Mouse (Mus musculus): ENCODE data around the gene Armh3. TPM values are rescaled to one million over a fixed set of nuclear protein-coding genes. Genes with fewer than 3 reads are reported as not detected.
"Not testable (repeated sequence)": the region's sequence is repeated elsewhere in the genome, so short reads cannot be mapped to it uniquely, and the experiment has no call there.

The Armh3 gene
- polyA plus RNA-seq, 1 experiment = 10.3 TPM

DNA sequence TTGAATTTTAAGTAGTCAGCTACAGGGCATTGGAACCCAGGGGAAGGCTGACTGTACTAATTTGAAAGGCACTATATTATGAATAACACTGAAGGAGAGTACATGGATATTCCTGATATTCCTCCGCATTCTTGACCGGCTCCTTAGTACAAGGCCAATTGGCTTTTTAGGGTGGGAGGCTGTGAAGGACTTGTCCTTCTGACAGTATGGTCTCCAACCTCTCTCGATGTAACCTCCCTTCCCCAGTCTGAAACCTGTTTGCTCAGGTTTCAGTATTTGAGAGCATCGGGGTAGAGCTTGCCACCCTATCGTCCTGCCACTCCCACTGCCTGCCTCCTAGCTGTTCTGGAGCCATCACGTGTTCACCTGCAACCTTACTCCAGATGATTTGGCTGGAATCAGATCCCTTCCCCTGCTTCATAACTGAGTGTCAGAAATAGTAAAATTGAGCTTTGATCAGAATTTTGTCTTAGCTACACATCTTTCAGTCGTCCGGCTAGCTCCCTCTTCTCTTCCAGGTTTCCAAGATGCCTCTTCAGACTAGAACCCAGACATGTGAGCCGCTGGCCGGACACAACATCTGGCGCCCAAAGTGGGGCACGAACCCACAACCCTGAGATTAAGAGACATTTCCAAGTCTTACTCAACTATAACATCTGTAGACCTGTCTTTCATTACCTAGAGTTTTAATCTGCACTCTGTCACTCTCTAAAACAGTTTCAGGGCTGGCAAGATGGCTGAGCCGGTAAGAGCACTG lies 4.1 kb downstream of the Armh3 start:
- 79% methylated on average over 13 of the region's 13 CpGs for WGBS
- no peak for DNase-seq (ENCODE audit: low read depth, low spot score)

DNA sequence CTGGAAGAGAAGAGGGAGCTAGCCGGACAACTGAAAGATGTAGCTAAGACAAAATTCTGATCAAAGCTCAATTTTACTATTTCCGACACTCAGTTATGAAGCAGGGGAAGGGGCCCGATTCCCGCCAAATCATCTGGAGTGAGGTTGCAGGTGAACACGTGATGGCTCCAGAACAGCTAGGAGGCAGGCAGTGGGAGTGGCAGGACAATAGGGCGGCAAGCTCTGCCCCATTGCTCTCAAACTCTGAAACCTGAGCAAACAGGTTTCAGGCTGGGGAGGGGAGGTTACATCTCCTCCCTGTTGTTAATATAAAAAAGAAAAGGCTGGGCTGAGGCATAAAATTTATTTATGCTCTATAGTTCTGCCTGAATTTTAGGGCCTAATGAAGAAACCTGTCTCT lies 4.8 kb downstream of the Armh3 start:
- DNase-seq (ENCODE audit: low read depth, low spot score) = not testable (repeated sequence)
- WGBS = 40% methylated on average over 6 of the region's 6 CpGs

GRCm38 (mm10) chr19:45991171-45991570 lies 7.1 kb downstream of the Armh3 start:
- DNase-seq (ENCODE audit: low read depth, low spot score) = no peak
- WGBS = 90% methylated on average over 3 of the region's 3 CpGs

- no peak for DNase-seq (ENCODE audit: low read depth, low spot score)
- 87% methylated on average over 3 of the region's 3 CpGs for WGBS
Measured at GRCm38 (mm10) chr19:45988238-45988637, 10.1 kb downstream of the Armh3 start.

DNA sequence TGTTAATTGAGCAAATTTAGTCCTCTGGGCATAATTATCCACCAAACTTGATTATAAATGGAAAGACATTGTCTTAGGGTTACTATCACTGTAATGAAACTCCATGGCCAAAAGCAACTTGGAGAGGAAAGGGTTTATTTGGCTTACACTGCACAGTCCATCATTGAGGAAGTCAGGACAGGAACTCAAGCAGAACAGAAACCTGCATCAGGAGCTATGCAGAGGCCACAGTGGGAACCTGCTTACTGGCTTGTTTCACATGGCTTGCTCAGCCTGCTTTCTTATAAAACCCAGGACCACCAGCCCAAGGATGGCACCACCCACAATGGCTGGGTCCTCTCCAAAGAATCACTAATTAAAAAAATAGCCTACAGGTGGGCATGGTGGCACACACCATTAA lies 13.9 kb downstream of the Armh3 start:
- no peak for DNase-seq (ENCODE audit: low read depth, low spot score)

GRCm38 (mm10) chr19:45960770-45961169 lies 37.5 kb downstream of the Armh3 start:
- DNase-seq (ENCODE audit: low read depth, low spot score) = no peak
- WGBS = 61% methylated on average over 5 of the region's 5 CpGs

DNA sequence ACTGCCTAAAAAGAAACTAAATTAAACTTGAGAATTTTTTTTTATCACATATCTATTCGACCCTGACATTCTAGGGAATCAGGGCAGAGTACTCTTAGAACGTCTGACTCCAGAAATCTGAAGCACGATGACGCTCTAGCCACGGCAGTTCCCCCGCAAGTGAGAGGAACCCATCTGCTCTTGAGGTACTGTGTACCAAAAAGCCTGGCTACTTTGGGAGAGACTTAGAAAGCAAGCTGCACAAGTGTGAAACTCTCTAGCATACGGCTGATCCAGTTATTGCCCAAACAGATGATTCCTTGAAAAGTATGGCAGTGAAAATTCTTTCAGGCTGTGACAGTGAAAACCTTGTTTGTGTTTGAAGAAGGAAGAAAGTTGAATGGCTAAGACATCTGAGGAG lies 41.6 kb downstream of the Armh3 start:
- no peak for DNase-seq (ENCODE audit: low read depth, low spot score)
- WGBS = 90% methylated on average over 7 of the region's 7 CpGs

- 36% methylated on average over 3 of the region's 3 CpGs for WGBS
- no peak for DNase-seq (ENCODE audit: low read depth, low spot score)
Measured at GRCm38 (mm10) chr19:45953286-45953685, 45.0 kb downstream of the Armh3 start.

GRCm38 (mm10) chr19:45949236-45949635 lies 49.1 kb downstream of the Armh3 start:
- no peak for DNase-seq (ENCODE audit: low read depth, low spot score)
- WGBS = 89% methylated on average over 6 of the region's 6 CpGs

- WGBS = 87% methylated on average over 2 of the region's 2 CpGs
- DNase-seq (ENCODE audit: low read depth, low spot score) = no peak
Measured at GRCm38 (mm10) chr19:45947764-45948163, 50.5 kb downstream of the Armh3 start.

GRCm38 (mm10) chr19:45947286-45947685 lies 51.0 kb downstream of the Armh3 start:
- 97% methylated on average over 2 of the region's 2 CpGs for WGBS
- no peak for DNase-seq (ENCODE audit: low read depth, low spot score)

- WGBS = 94% methylated on average over 9 of the region's 9 CpGs
Measured at GRCm38 (mm10) chr19:45946541-45946940, 51.7 kb downstream of the Armh3 start.

DNA sequence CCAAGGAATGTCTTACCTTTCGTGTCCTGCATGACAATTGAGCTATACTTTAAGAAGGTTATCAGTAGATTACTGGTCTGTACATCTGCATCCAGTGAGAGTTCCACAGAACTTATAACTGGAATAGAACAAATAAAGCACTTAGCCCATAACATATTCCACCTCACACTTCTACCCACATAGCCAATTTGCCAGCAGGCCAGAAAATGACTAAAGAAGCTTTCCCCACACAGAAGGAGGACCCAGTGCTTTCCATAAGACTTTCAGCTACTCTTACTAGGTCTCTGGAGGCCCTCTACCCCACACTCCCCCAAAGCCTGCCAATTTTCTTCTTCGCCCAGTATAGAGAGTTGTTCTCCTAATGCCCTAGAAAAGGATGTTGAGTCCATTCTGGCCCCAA lies 52.3 kb downstream of the Armh3 start:
- no peak for DNase-seq (ENCODE audit: low read depth, low spot score)
- 96% methylated on average over 2 of the region's 2 CpGs for WGBS

More at GRCm38 (mm10) chr19:45946541-45946940, 51.7 kb downstream of the Armh3 start:
- no peak for DNase-seq (ENCODE audit: low read depth, low spot score)

GRCm38 (mm10) chr19:45943758-45944157 lies 54.5 kb downstream of the Armh3 start:
- WGBS = 78% methylated on average over 4 of the region's 4 CpGs
- DNase-seq (ENCODE audit: low read depth, low spot score) = no peak

DNA sequence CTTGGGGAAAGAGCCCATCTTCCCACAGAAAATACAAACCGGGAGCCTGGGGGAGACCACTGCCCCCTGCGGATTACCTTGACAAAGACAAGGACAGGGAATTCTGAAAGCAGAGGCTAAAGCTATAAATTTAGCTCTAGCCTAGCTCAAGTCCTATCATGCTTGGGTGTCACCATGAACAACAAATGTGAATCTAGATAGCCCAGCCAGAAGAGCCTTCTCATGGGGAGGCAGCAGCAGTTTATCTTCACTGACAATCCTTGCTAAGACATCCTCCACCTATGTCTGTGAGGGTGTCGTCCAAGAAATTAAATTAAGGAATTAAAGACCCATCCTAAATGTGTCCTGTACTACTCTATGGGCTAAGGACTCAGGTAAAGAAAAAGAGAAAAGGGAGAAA lies 60.2 kb downstream of the Armh3 start:
- no peak for DNase-seq (ENCODE audit: low read depth, low spot score)
- WGBS = 71% methylated on average over 3 of the region's 3 CpGs

GRCm38 (mm10) chr19:45937530-45937929 lies 60.8 kb downstream of the Armh3 start:
- 69% methylated on average over 9 of the region's 9 CpGs for WGBS
- no peak for DNase-seq (ENCODE audit: low read depth, low spot score)

GRCm38 (mm10) chr19:45927236-45927635 lies 71.1 kb downstream of the Armh3 start:
- no peak for DNase-seq (ENCODE audit: low read depth, low spot score)
- WGBS = 81% methylated on average over 5 of the region's 5 CpGs

DNA sequence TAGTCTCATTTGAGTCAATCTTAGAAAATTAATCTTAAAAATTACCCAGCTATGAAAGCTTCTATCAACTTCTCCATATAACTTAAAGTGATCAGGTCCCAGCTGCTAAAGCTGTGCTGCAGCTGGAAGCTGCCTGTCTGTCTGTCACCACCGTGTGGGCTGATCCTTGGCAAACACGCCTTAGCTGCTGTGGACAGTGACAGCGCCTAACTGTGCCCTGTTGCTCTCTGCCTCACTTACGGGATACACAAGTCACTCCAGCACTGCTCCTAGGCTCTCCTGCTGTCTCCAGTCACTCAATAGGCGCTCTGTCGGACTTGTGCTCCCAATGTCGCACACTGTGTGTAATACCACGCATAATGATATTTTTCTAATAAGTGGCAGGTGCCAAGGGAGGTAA lies 71.9 kb downstream of the Armh3 start:
- no peak for DNase-seq (ENCODE audit: low read depth, low spot score)
- 86% methylated on average over 8 of the region's 8 CpGs for WGBS

GRCm38 (mm10) chr19:45920299-45921090 lies 77.8 kb downstream of the Armh3 start:
- DNase-seq (ENCODE audit: low read depth, low spot score) = no peak
- WGBS = 67% methylated on average over 9 of the region's 9 CpGs

- 64% methylated on average over 6 of the region's 6 CpGs for WGBS
- DNase-seq (ENCODE audit: low read depth, low spot score) = no peak
Measured at GRCm38 (mm10) chr19:45918406-45918805, 79.9 kb downstream of the Armh3 start.

DNA sequence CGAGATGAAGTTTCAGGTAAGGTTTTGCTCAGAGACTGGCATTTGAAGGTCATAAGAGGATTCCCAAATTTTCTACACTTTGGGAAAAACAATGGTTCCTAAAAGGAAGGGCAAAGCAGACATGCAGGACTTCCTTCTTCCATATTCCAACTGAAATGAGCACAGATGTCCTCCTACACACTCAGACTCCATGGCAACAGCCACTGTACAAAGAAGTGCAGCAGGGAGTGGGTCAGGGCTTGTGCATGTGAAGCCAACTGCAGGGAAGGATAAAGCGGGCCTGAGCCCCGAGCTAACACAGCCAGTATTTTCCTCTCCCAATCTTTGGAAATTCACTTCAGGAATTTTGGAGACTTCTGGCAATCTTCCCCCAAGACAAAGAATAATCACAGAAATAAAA lies 80.4 kb downstream of the Armh3 start:
- DNase-seq (ENCODE audit: low read depth, low spot score) = no peak
- 82% methylated on average over 3 of the region's 3 CpGs for WGBS

Data from large intestine, adult 2 months (tissue).